Mouse (Mus musculus): ENCODE measurements around the gene Fam198a. TPM values are rescaled to one million over a fixed set of nuclear protein-coding genes. Genes with fewer than 3 reads are reported as not detected.

Fam198a gene
- total RNA-seq, 2 experiments from 2014 or later: 5.2 to 6.0 TPM

GRCm38 (mm10) chr9:121975321-121975720, 24.5 kb downstream of the Fam198a start:
- no peak for DNase-seq (ENCODE audit: extremely low spot score in 1 of 2, low spot score in 1 of 2)

GRCm38 (mm10) chr9:121981046-121981445, 30.3 kb downstream of the Fam198a start:
- DNase-seq (ENCODE audit: extremely low spot score in 1 of 2, low spot score in 1 of 2): no peak

GRCm38 (mm10) chr9:121981466-121982105, 30.8 kb downstream of the Fam198a start:
- no peak for DNase-seq (ENCODE audit: extremely low spot score in 1 of 2, low spot score in 1 of 2)

GRCm38 (mm10) chr9:121982214-121982613, 31.4 kb downstream of the Fam198a start:
- no peak for DNase-seq (ENCODE audit: extremely low spot score in 1 of 2, low spot score in 1 of 2)

- DNase-seq (ENCODE audit: extremely low spot score in 1 of 2, low spot score in 1 of 2): no peak
These were observed 31.9 kb downstream of the Fam198a start for GRCm38 (mm10) chr9:121982665-121983064.

- DNase-seq (ENCODE audit: extremely low spot score in 1 of 2, low spot score in 1 of 2): peak; percentile 72 to 92
These were observed 32.7 kb downstream of the Fam198a start for GRCm38 (mm10) chr9:121983504-121983903.

GRCm38 (mm10) chr9:121984465-121985461, 34.0 kb downstream of the Fam198a start:
- peak; percentile 70 to 89 for DNase-seq (ENCODE audit: extremely low spot score in 1 of 2, low spot score in 1 of 2)

GRCm38 (mm10) chr9:121988910-121989309, 38.1 kb downstream of the Fam198a start:
- no peak for DNase-seq (ENCODE audit: extremely low spot score in 1 of 2, low spot score in 1 of 2)

- DNase-seq (ENCODE audit: extremely low spot score in 1 of 2, low spot score in 1 of 2): no peak
These were observed 38.7 kb downstream of the Fam198a start for GRCm38 (mm10) chr9:121989536-121989935.

GRCm38 (mm10) chr9:121991041-121991440, 40.3 kb downstream of the Fam198a start:
- no peak for DNase-seq (ENCODE audit: extremely low spot score in 1 of 2, low spot score in 1 of 2)

GRCm38 (mm10) chr9:121993047-121993446, 42.3 kb downstream of the Fam198a start:
- no peak for DNase-seq (ENCODE audit: extremely low spot score in 1 of 2, low spot score in 1 of 2)

GRCm38 (mm10) chr9:121995077-121995476, 44.3 kb downstream of the Fam198a start:
- no peak for DNase-seq (ENCODE audit: extremely low spot score in 1 of 2, low spot score in 1 of 2)

- peak; percentile 78 to 85 for DNase-seq (ENCODE audit: extremely low spot score in 1 of 2, low spot score in 1 of 2)
These were observed 44.8 kb downstream of the Fam198a start for GRCm38 (mm10) chr9:121995508-121996131.

GRCm38 (mm10) chr9:121997010-121997409, 46.2 kb downstream of the Fam198a start, which contains the start of gene Pomgnt2:
Gene Pomgnt2 (minus strand): TSS chr9:121997110.
- no peak for DNase-seq (ENCODE audit: extremely low spot score in 1 of 2, low spot score in 1 of 2)

- DNase-seq (ENCODE audit: extremely low spot score in 1 of 2, low spot score in 1 of 2): no peak
These were observed 47.2 kb downstream of the Fam198a start for GRCm38 (mm10) chr9:121997978-121998377.

- no peak for DNase-seq (ENCODE audit: extremely low spot score in 1 of 2, low spot score in 1 of 2)
These were observed 55.4 kb downstream of the Fam198a start for GRCm38 (mm10) chr9:122006175-122006574.

- peak in 1 of 2 experiments; percentile 42 for DNase-seq (ENCODE audit: extremely low spot score in 1 of 2, low spot score in 1 of 2)
These were observed 55.8 kb downstream of the Fam198a start for GRCm38 (mm10) chr9:122006609-122007008.

- no peak for DNase-seq (ENCODE audit: extremely low spot score in 1 of 2, low spot score in 1 of 2)
These were observed 58.1 kb downstream of the Fam198a start for GRCm38 (mm10) chr9:122008876-122009275.

- no peak for DNase-seq (ENCODE audit: extremely low spot score in 1 of 2, low spot score in 1 of 2)
These were observed 60.0 kb downstream of the Fam198a start for GRCm38 (mm10) chr9:122010751-122011150.

GRCm38 (mm10) chr9:122012816-122013215, 62.0 kb downstream of the Fam198a start:
- DNase-seq (ENCODE audit: extremely low spot score in 1 of 2, low spot score in 1 of 2): no peak

- no peak for DNase-seq (ENCODE audit: extremely low spot score in 1 of 2, low spot score in 1 of 2)
These were observed 62.8 kb downstream of the Fam198a start for GRCm38 (mm10) chr9:122013629-122014028.
